Mouse (Mus musculus) limb, embryonic 12.5 days (tissue): ENCODE results near the gene Cldn34b4. TPM values are rescaled to one million over a fixed set of nuclear protein-coding genes. Genes with fewer than 3 reads are reported as not detected.

Experiments
- ATAC-seq: fragments of 200-750 bp; cut with Nextera tagmentation; 2 replicates; pipeline ENCODE4 v1.8.0; 2017; ENCODE audit warnings: low read depth, moderate TSS enrichment; ENCODE audit not compliant: insufficient number of reproducible peaks, insufficient read depth, low FRiP score, low TSS enrichment
- H3K27ac ChIP-seq: fragments of 300-500 bp; sonication (generic); 2 replicates; pipeline ENCODE4 v1.5.1; 2016; ENCODE audit warnings: mild to moderate bottlenecking, moderate library complexity
- H3K27me3 ChIP-seq: fragments of 300-500 bp; sonication (generic); 2 replicates; pipeline ENCODE4 v1.6.1; 2016; ENCODE audit warnings: mild to moderate bottlenecking, moderate library complexity
- H3K36me3 ChIP-seq: fragments of 300-500 bp; sonication (generic); 2 replicates; pipeline ENCODE4 v1.6.1; 2016; ENCODE audit warnings: mild to moderate bottlenecking, moderate library complexity
- H3K4me1 ChIP-seq: fragments of 300-500 bp; sonication (generic); replicated peaks from 2 replicates; pipeline ENCODE4 v1.6.1; 2016
- H3K4me2 ChIP-seq: fragments of 300-500 bp; sonication (generic); 2 replicates; pipeline ENCODE4 v1.6.1; 2016; ENCODE audit warnings: mild to moderate bottlenecking, moderate library complexity
- H3K4me3 ChIP-seq: fragments of 300-500 bp; sonication (generic); replicated peaks from 2 replicates; pipeline ENCODE4 v1.5.1; 2016; ENCODE audit warnings: mild to moderate bottlenecking
- H3K9ac ChIP-seq: fragments of 300-500 bp; sonication (generic); replicated peaks from 2 replicates; pipeline ENCODE4 v1.6.1; 2016; ENCODE audit warnings: mild to moderate bottlenecking, moderate library complexity
- H3K9me3 ChIP-seq: fragments of 300-500 bp; sonication (generic); 2 replicates; pipeline ENCODE4 v1.6.1; 2016; ENCODE audit warnings: mild to moderate bottlenecking, moderate library complexity
- WGBS: fragments of 180-500 bp; shearing (Covaris S2); methylation state at CpG from one replicate; pipeline ENCODE4 v1.1.7; 2016; 5-methylcytosine and 5-hydroxymethylcytosine counted together
- polyA plus RNA-seq: library from polyadenylated mRNA; unstranded; fragments of >200 nt; fragmentation: Nextera tagmentation; extraction: Ambion mirVana; gene quantifications from 2 replicates; pipeline ENCODE4 v1.2.1, GENCODE M21; 2016

The Cldn34b4 gene
- polyA plus RNA-seq, result not detected in 2 replicates

- Histone ChIP-seq H3K4me2 (no peak within 1 kb of the TSS), H3K4me1 (no peaks in the 10 kb centered on the region), H3K9ac (no peak within 1 kb of the TSS), H3K27me3 (no peaks in the 10 kb centered on the region), H3K36me3 (no peaks in the 10 kb centered on the region), H3K27ac (no peak within 1 kb of the TSS), H3K9me3 (no peaks in the 10 kb centered on the region), H3K4me3 (no peak within 1 kb of the TSS)
- no peak for ATAC-seq
- 88% methylated on average over 3 of the region's 3 CpGs for WGBS
These were observed at the start of gene Cldn34b4 for GRCm38 (mm10) chrX:76393050-76393449. TSS of gene Cldn34b4 (plus strand) at chrX:76393350.

Other genes with a start within 250 kb of the Cldn34b4 start
- gene Cldn34b3, start 129.0 kb upstream of the Cldn34b4 start, polyA plus RNA-seq, result not detected in 2 replicates
- not detected in 2 replicates for gene Cldn34d, start 209.6 kb downstream of the Cldn34b4 start, polyA plus RNA-seq